Mouse (Mus musculus) liver, adult 2 months (tissue): Measurements from ENCODE around the gene Kcnv2. TPM values are rescaled to one million over a fixed set of nuclear protein-coding genes. Genes with fewer than 3 reads are reported as not detected.

Source experiments
- DNase-seq: peaks from one replicate; pipeline ENCODE4 v3.0.0-alpha.2; 2011; ENCODE audit warnings: low read depth, low spot score; ENCODE audit errors: extremely low read depth
- H3K27ac ChIP-seq: fragments of 200-500 bp; replicated peaks from 2 replicates; pipeline ENCODE4 v1.5.1; 2012; ENCODE audit warnings: low read depth, mild to moderate bottlenecking, control low read depth, inconsistent platforms, low read length; ENCODE audit not compliant: insufficient read depth
- H3K27me3 ChIP-seq: fragments of 200-500 bp; 2 replicates; pipeline ENCODE4 v1.6.1; 2012; ENCODE audit warnings: mild to moderate bottlenecking, moderate library complexity, low read length, inconsistent platforms; ENCODE audit not compliant: control insufficient read depth, insufficient read depth
- H3K36me3 ChIP-seq: fragments of 200-500 bp; 2 replicates; pipeline ENCODE4 v1.6.1; 2012; ENCODE audit warnings: low read length, inconsistent platforms; ENCODE audit not compliant: control insufficient read depth, insufficient read depth
- H3K4me1 ChIP-seq: fragments of 200-500 bp; 2 replicates; pipeline ENCODE4 v1.6.1; 2011; ENCODE audit warnings: low read length; ENCODE audit not compliant: control insufficient read depth, insufficient read depth
- H3K4me3 ChIP-seq: fragments of 200-500 bp; 2 replicates; pipeline ENCODE4 v1.5.1; 2011; ENCODE audit warnings: low read depth, mild to moderate bottlenecking, control low read depth, low read length, moderate library complexity; ENCODE audit not compliant: insufficient read depth
- H3K79me2 ChIP-seq: fragments of 200-500 bp; 2 replicates; pipeline ENCODE4 v1.6.1; 2012; ENCODE audit warnings: inconsistent platforms, mild to moderate bottlenecking, low read length, moderate library complexity; ENCODE audit not compliant: control insufficient read depth, insufficient read depth
- H3K9ac ChIP-seq: fragments of 200-500 bp; 2 replicates; pipeline ENCODE4 v1.6.1; 2012; ENCODE audit warnings: low read depth, mild to moderate bottlenecking, control low read depth, inconsistent platforms, low read length
- CTCF ChIP-seq: fragments of 200-500 bp; IDR thresholded peaks from 2 replicates; pipeline ENCODE4 v1.5.1; 2011; ENCODE audit warnings: low read depth, low read length, control low read depth
- POLR2A ChIP-seq: fragments of 200-500 bp; IDR thresholded peaks from 2 replicates; pipeline ENCODE4 v1.6.1; 2011; ENCODE audit warnings: low read length, control low read depth; ENCODE audit not compliant: insufficient read depth; ENCODE audit errors: extremely low read depth
- WGBS: fragments of 180-500 bp; shearing (Covaris S2); methylation state at CpG from one replicate; pipeline ENCODE4 v1.1.7; 2018; 5-methylcytosine and 5-hydroxymethylcytosine counted together
- polyA plus RNA-seq: library from polyadenylated mRNA; depleted of rRNA; stranded (reverse); fragments of >200 nt; gene quantifications from 2 replicates; pipeline ENCODE4 v1.2.3, GENCODE M21; 2012
- total RNA-seq: library from RNA; depleted of rRNA; stranded (reverse); fragments of >200 nt; gene quantifications from 2 replicates; pipeline ENCODE4 v1.2.3, GENCODE M21; 2014

Gene Kcnv2
- total and polyA plus RNA-seq, 2 experiments, result not detected

DNA sequence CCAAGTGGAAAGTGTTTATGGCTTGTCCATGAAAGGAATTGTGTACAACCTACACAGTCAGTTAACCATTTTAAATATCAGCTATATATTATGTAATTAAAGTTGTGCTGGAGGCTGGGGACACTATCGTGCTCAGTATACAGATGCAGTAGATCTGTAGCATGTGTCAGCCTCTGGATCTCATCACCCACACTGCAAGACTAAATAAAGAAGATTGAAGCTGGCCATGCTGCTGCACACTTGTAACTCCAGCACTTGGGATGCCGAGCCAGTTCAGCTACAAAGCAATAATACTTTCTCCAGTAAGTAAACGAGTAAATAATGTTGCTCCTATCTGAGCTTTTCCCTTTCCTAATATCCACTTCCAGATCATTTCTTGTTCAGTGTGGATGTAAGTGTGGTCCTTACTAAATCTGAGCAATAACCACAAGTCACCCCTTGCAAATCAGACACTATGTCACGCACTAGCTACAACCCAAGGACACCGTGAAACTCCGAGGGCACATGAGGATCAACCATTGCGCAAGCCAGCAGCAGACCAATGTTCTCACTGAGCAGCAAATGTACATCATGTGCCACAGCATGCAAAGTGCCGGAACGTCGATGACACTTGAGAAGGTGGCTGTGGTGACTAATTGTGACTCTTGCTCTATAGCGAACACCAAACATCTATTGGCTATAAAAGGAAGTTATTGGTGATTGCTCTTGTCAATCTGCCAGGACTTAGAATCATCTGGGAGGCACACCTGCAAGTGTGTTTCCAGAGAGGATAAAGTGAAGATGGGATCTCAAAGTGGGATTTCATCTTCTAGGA lies 9.9 kb upstream of the Kcnv2 start:
- H3K27ac ChIP-seq, result no peak overlapping the region
- WGBS, result 37% methylated on average over 11 of the region's 11 CpGs
- H3K27me3 ChIP-seq, result peaks cover 3% of the 10 kb centered on the region; the same call in 1 of the 2 replicates
- no peak overlapping the region for H3K9ac ChIP-seq
- TF ChIP-seq POLR2A (no peak), CTCF (no peak)
- no peaks in the 10 kb centered on the region for H3K36me3 ChIP-seq
- no peaks in the 10 kb centered on the region for H3K4me1 ChIP-seq
- peak; percentile 56 for DNase-seq
- no peaks in the 10 kb centered on the region for H3K79me2 ChIP-seq
- H3K4me3 ChIP-seq, result no peak overlapping the region

- Histone ChIP-seq H3K4me3 (no peak overlapping the region), H3K9ac (no peak overlapping the region), H3K79me2 (no peaks in the 10 kb centered on the region), H3K27ac (no peak overlapping the region), H3K27me3 (peaks cover 3% of the 10 kb centered on the region; the same call in 1 of the 2 replicates), H3K36me3 (no peaks in the 10 kb centered on the region), H3K4me1 (no peaks in the 10 kb centered on the region)
- DNase-seq, result no peak
- WGBS, result 45% methylated on average over 3 of the region's 3 CpGs
- no peak for TF ChIP-seq CTCF
- no peak for TF ChIP-seq POLR2A
Measured at GRCm38 (mm10) chr19:27313080-27313413, 9.3 kb upstream of the Kcnv2 start.

GRCm38 (mm10) chr19:27316313-27317258 lies 5.8 kb upstream of the Kcnv2 start:
- Histone ChIP-seq H3K36me3 (no peaks in the 10 kb centered on the region), H3K27me3 (no peaks in the 10 kb centered on the region), H3K9ac (no peak overlapping the region), H3K27ac (no peak overlapping the region), H3K79me2 (no peaks in the 10 kb centered on the region), H3K4me1 (no peaks in the 10 kb centered on the region), H3K4me3 (no peak overlapping the region)
- DNase-seq, result peak; percentile 78
- WGBS, result 65% methylated on average over 10 of the region's 10 CpGs
- TF ChIP-seq CTCF (no peak), POLR2A (no peak)

GRCm38 (mm10) chr19:27317337-27317736 lies 5.1 kb upstream of the Kcnv2 start:
- no peak for DNase-seq
- 84% methylated on average over 5 of the region's 5 CpGs for WGBS
- Histone ChIP-seq H3K27me3 (no peaks in the 10 kb centered on the region), H3K27ac (no peak overlapping the region), H3K4me3 (no peak overlapping the region), H3K36me3 (no peaks in the 10 kb centered on the region), H3K9ac (no peak overlapping the region), H3K79me2 (no peaks in the 10 kb centered on the region), H3K4me1 (no peaks in the 10 kb centered on the region)
- TF ChIP-seq POLR2A (no peak), CTCF (no peak)

- Histone ChIP-seq H3K27me3 (peaks cover 9% of the 10 kb centered on the region; the same call in 1 of the 2 replicates), H3K4me3 (no peak overlapping the region), H3K9ac (no peak overlapping the region), H3K27ac (no peak overlapping the region), H3K79me2 (no peaks in the 10 kb centered on the region), H3K4me1 (peaks cover 7% of the 10 kb centered on the region), H3K36me3 (no peaks in the 10 kb centered on the region)
- WGBS, result 95% methylated on average over 42 of the region's 42 CpGs
- TF ChIP-seq CTCF, result no peak
- TF ChIP-seq POLR2A, result no peak
- DNase-seq, result no peak
Measured at GRCm38 (mm10) chr19:27322911-27323627, 681 bp downstream of the Kcnv2 start.
